Mouse (Mus musculus): ENCODE results near the gene Ercc6l. TPM values are rescaled to one million over a fixed set of nuclear protein-coding genes. Genes with fewer than 3 reads are reported as not detected.
"Not testable (repeated sequence)": the region's sequence is repeated elsewhere in the genome, so short reads cannot be mapped to it uniquely, and the experiment has no call there.

Gene Ercc6l
- polyA plus RNA-seq, 1 experiment = 0.52 TPM

- DNase-seq (ENCODE audit: low spot score) = not testable (repeated sequence)
These were observed 47.5 kb downstream of the Ercc6l start for GRCm38 (mm10) chrX:102109349-102109748.

- not testable (repeated sequence) for DNase-seq (ENCODE audit: low spot score)
These were observed 53.1 kb downstream of the Ercc6l start for GRCm38 (mm10) chrX:102103830-102104229.

GRCm38 (mm10) chrX:102101886-102102285 lies 55.0 kb downstream of the Ercc6l start:
- DNase-seq (ENCODE audit: low spot score) = no peak

GRCm38 (mm10) chrX:102094381-102094904 lies 62.4 kb downstream of the Ercc6l start:
- no peak for DNase-seq (ENCODE audit: low spot score)

Other genes with a start within 250 kb of the Ercc6l start
- gene Rtl5, start 85.8 kb downstream of the Ercc6l start, polyA plus RNA-seq (2012; rRNA removed) = 4.7 and 7.0 TPM in 2 replicates
- gene Pin4, start 37.6 kb downstream of the Ercc6l start, polyA plus RNA-seq (2012; rRNA removed) = 55.1 and 55.6 TPM in 2 replicates
- 2,053 and 2,187 TPM in 2 replicates for gene Rps4x, start 32.3 kb upstream of the Ercc6l start, polyA plus RNA-seq (2012; rRNA removed)
- gene Cited1, start 95.1 kb upstream of the Ercc6l start, polyA plus RNA-seq (2012; rRNA removed) = 0.45 and 0.46 TPM in 2 replicates

Measured in urinary bladder, adult 2 months (tissue).